Mouse (Mus musculus): Measurements from ENCODE around the gene Crispld2.
A peak's percentile ranks its signal among the peaks of the same experiment; 100 is the strongest.

The Crispld2 gene

DNA sequence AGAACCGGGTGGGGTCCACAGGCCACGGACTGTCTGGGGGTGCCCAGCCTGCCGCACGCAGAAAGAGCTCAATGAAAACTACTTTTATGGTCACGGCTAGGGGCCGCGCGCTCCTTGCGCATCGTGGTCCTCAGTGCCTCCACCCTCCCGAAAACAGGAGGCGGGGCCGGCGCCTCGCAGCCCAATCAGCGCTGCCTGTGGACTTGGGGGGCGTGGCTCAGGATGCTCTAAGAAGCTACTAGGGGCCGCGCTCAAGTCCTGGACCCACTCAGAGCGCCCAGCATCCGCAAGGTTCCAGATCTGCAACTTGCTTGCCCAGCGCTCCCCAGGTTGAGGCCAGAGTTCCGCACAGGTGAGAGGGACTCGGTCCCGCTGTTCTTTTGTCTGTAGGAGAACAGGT lies at the start of gene Crispld2:
Gene Crispld2 (plus strand): TSS at position 190 of the 400 bp plus-strand sequence.
- peak; percentile 68 for DNase-seq (ENCODE audit: low read depth, low spot score)

- DNase-seq (ENCODE audit: low read depth, low spot score) = no peak
Measured at GRCm38 (mm10) chr8:119943616-119944015, 48.6 kb upstream of the Crispld2 start.

- peak; percentile 72 for DNase-seq (ENCODE audit: low read depth, low spot score)
Measured at GRCm38 (mm10) chr8:119944096-119944811, 48.0 kb upstream of the Crispld2 start.

DNA sequence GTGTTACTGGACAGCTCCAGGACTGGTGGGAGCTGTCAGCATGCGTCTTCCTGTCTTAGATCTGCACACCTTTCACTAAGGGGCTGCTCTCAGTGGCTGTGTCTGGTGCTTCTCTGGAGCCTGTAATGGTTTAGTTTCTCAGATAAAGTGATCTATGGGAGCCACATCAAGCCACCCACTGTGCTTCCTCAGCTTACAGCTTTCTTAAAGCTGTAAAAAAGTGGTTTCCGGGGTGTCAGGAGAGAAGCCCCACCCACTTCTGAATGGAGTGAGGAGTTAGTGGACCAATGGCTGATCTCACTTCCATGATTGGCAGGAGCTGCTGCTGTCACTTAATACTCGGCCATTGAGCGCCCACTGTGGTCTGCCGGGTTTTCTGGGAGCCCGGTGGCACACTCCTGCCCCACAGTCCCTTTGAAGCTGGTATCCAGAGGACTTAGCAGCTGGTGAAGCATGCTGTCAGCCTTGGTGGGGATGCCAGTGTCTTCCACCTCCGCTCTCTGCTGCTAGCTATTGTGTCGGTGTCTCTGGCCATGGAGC lies 45.8 kb upstream of the Crispld2 start:
- no peak for DNase-seq (ENCODE audit: low read depth, low spot score)

DNA sequence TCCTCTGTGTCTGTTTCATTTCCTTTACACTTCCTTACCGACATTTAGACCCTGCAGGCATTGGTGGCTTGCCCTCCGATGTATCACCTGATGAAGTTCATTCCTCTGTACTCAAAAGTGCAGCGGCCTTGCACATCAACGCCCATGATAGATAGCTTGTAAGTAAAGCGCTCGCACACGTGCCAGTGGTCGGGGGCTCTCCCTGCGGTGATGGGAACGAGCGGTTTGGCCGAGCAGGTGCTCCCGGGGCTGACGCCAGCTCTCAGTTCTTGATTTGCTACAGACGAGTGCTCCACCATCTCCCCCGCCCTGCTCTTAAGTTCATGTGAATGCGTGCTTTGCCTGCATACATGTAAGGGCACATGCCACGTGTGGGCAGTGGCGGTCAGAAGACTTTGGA lies 44.6 kb upstream of the Crispld2 start:
- no peak for DNase-seq (ENCODE audit: low read depth, low spot score)

- no peak for DNase-seq (ENCODE audit: low read depth, low spot score)
Measured at GRCm38 (mm10) chr8:119948340-119948739, 43.9 kb upstream of the Crispld2 start.

DNA sequence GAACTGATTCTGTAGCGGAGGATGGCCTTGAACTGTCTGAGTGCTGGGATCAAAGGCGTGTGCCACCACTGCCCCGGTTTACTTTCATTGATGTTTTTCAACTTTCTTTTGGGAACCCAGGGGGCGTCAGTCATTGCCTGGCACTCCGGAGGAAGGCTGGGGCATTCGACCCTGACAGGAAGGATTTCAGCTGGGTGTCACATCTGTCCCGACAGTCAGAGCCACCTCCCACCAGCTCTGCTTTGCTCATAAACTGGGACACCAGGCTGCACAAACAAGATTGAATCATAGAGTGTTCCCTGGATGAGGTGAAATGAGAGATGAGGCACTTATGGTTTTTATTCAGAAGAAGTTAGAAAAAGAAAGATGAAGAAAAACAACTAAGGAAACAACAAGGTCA lies 40.0 kb upstream of the Crispld2 start:
- DNase-seq (ENCODE audit: low read depth, low spot score) = no peak

GRCm38 (mm10) chr8:119952747-119953146 lies 39.5 kb upstream of the Crispld2 start:
- DNase-seq (ENCODE audit: low read depth, low spot score) = no peak

DNA sequence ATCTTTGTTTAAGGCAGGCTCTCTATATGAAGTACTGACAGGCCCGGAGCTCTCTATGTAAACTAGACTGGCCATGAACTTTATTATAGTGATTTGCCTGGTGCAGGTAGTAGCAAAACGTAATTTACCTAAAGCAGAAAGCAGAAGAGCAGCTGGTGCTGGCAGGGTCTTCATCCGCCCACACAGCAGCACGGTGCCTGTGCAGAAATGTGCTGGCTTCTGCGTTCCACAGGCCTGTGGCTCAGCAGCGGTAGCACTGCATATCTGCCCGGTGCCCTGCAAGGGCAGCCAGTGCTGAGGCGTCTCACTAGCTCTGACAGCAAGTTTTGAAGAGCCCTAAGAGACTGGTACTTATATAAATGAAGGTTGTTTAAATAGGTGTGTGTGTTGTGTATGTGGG lies 36.9 kb upstream of the Crispld2 start:
- no peak for DNase-seq (ENCODE audit: low read depth, low spot score)

- no peak for DNase-seq (ENCODE audit: low read depth, low spot score)
Measured at GRCm38 (mm10) chr8:119958076-119958475, 34.2 kb upstream of the Crispld2 start.

DNA sequence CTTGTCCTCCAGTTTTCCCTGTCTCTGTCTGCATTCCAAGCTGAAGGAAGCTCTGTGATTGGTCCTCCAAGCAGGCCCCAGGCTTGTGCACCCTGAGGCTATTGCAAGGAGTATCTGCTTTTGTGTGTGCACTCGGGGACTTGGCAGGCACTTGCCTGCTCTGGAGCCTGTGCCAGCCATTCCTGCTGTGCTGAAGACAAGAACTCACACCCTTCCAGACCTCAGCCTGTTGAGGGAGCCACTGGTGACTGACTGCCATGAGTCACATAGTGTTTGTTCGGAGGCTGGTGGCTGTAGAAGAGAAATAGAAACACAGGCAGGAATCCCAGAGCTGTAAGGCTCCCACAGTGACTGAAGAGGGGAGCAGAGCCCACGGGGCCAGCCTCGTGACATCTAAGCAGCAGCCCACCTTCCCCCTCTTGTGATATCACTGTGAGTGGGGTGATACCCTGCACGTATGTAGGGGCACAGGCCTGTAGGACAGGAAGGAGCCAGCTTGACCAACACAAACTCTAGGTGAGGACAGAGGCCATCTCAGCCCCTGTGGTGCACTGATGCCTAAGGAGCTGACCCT lies 31.6 kb upstream of the Crispld2 start:
- DNase-seq (ENCODE audit: low read depth, low spot score) = peak; percentile 42

GRCm38 (mm10) chr8:119964859-119965258 lies 27.4 kb upstream of the Crispld2 start:
- no peak for DNase-seq (ENCODE audit: low read depth, low spot score)

DNA sequence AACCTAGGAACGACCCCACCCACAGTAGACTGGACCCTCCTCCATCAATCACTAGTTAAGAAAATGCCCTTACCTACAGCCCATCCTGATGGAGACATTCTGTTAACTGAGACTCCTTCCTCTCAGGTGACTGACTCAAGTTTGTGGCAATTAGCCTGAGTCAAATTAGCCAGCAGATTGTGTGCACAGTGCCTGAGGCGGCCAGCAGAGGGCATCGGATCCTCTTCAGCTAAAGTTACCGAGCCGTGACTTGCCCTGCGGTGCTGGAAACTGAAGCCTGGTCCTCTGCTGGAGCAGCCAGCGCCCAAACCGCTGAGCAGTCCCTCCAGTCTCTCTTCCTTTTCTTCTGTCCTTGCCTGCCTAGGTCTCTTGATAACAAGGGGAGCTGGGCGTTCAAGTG lies 24.8 kb upstream of the Crispld2 start:
- DNase-seq (ENCODE audit: low read depth, low spot score) = no peak

DNA sequence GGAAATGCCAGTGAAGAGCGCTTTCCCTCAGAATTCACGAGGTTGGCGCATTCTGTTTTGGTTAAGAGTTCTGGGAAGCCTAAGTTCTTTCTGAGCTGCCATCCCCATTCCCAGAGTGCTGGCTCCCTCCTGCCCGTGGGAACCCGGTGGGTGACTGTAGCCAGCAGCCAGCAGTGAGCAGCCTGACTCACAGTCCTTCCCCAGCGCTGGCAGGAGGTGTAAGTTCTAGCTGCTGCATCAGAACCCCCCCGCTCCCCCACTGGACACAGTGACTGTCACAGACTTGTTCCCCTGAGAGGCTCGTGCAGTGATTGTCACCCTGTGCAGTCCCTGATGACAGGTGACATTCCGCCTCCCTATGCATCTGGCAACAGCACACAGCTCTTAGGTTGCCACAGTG lies 22.1 kb upstream of the Crispld2 start:
- no peak for DNase-seq (ENCODE audit: low read depth, low spot score)

DNA sequence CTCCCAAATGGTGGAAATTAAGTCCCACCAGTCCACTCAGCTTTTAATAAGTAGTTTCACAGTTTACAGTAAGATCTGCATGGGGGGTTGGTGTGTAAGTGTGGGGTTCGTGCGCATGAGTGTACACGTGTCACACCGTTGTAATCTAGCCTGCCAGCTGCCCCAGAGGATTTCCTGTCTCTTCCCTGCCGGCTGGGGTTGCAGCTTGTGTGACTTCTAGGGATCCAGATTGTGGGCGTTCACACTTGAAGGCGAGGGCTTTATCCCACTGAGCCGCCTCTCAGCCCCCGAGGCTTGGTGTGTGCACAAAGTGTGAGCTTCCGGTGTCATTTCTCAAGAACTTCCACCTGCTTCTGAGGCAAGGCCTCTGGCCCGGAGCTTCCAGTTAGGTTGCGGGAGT lies 19.7 kb upstream of the Crispld2 start:
- DNase-seq (ENCODE audit: low read depth, low spot score) = no peak

DNA sequence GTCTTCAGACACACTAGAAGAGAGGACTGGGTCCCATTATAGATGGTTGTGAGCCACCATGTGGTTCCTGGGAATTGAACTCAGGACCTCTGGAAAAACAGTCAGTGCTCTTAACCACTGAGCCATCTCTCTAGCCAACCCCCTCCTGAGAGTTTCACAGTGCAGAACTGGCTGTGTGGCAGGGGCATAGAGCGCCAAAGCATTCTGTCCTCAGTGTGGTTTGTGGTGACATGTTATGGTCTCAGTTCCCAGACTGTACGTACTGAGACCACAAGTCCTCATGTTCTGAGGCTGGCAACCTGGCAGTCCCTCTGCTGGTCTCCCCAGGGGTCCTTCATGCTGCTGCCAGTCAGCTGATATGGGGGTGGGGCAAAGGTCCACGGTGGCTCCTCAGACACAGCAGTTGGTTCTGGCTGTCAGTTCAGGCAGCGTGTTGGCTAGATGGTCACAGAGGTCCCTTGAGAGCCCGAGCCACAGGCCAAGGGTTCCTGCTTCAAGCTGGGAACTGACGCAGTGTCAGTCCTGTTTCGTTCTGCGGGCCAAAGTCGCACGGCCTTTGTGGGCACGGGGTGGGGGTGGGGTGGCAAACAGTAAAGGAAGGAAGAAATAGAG lies 13.4 kb upstream of the Crispld2 start:
- DNase-seq (ENCODE audit: low read depth, low spot score) = no peak

DNA sequence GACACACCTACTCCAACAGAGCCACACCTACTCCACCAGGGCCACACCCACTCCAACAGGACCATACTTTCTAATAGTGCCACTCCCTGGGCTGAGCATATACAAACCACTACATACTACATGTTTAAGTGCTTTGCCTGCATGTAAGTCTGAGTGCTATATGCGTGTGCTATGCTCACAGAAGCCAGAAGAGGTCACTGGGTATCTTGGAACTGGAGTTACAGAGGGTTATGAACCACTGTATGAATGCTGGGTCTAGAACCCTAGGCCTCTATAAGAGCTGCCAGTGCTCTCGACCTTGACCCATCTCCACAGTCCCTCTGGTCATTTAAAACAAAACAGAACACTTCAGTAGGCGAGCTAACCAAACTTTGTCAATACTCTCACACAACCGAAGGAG lies 11.0 kb upstream of the Crispld2 start:
- no peak for DNase-seq (ENCODE audit: low read depth, low spot score)

DNA sequence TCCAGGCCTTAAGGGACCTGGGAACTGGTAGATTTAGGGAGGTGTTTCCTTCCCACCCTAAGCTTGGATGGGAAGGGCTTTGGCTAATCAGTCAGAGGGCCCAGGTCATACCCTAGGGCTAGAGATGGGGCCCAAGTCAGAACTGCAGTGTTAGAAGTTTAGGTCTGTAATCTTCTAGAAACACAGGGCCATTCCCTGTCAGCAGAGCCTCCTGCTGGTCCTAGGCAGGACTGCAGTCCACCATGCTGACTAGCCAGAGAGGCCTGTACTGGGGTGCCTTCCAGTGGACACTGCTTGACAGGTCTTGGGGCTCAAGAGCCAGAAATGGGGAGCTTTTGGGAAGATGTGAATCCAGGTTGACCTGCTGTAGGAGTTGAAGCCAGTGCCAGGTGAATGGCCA lies 8.2 kb upstream of the Crispld2 start:
- no peak for DNase-seq (ENCODE audit: low read depth, low spot score)

- no peak for DNase-seq (ENCODE audit: low read depth, low spot score)
Measured at GRCm38 (mm10) chr8:119986174-119986573, 6.1 kb upstream of the Crispld2 start.

DNA sequence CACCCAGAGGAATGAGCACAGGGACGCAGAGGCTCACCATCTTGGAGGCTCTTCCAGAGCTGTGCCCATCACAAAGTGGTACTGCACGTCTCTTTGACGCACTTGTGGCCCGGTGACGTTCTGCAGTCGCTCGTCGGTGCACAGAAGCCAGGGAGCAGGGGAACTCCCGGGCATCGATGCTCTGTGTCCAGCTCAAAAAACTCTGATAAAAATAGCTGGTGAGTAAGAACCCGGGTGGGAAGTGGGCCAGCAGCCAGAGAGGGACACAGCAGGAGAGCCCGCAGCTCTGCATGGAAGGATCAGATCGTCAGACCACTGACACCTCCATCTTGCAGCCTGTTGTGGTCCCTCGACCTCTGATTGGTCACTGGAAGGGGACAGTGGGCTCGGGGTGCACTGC lies 4.2 kb upstream of the Crispld2 start:
- DNase-seq (ENCODE audit: low read depth, low spot score) = peak; percentile 51

GRCm38 (mm10) chr8:119994114-119994513 lies 1.9 kb downstream of the Crispld2 start:
- DNase-seq (ENCODE audit: low read depth, low spot score) = no peak

DNA sequence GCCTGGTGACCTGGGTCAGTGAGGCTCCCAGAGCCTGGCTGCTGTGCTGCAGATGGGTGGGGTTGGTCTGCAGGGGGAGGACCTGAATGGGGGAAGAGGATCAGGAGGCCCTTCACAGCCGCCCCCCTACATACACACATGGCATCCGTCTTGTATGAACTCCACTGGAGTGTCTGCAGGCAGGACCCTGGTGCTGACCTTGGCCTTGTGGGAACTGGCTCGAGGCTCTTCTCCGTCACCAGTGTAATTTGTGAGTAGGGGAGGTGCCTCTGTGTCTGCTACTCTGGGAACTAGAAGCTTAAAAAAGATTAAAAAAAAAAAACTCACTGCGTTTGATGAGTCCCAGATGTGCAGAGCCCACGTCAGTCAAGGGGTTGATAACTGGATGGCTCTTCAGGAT lies 2.3 kb downstream of the Crispld2 start:
- no peak for DNase-seq (ENCODE audit: low read depth, low spot score)

DNA sequence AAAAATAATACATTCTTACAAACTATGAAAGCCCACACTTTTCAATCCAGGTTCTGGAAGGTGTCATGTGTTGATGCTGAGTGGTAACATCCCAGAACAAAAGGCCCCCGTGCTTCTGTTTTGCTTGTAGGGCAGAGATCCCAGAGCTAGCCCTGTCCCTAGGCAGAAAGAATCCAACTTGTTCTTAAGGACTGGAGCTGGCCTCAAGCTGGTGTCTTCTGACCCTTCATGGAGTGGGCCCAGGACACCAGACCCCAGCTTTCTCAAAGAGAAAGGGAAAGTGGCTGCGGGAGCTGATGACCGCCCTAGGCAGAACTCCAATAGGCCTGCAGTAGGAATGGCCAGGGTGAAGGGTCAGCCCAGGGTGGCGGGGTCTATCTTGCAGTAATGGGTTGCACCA lies 5.0 kb downstream of the Crispld2 start:
- no peak for DNase-seq (ENCODE audit: low read depth, low spot score)
